Mouse (Mus musculus) CH12.LX (cell line): ENCODE data around the gene Six3. TPM values are rescaled to one million over a fixed set of nuclear protein-coding genes. Genes with fewer than 3 reads are reported as not detected.

ENCODE experiments used
- DNase-seq: peaks from one replicate; pipeline ENCODE4 v3.0.0-alpha.2; 2013; ENCODE audit errors: extremely low read depth
- H3K27ac ChIP-seq: 2 replicates; pipeline ENCODE4 v1.5.1; 2012; ENCODE audit warnings: low read depth, mild to moderate bottlenecking, control low read depth, moderate library complexity; ENCODE audit not compliant: insufficient read depth
- H3K27me3 ChIP-seq: replicated peaks from 2 replicates; pipeline ENCODE3; 2012; ENCODE audit warnings: inconsistent platforms
- H3K36me3 ChIP-seq, 2 experiments: replicated peaks in 1 of 2; 2 replicates each; pipeline versions ENCODE3 to v1.6.1; 2012; ENCODE audit warnings: inconsistent platforms in 1 of 2, low read length in 1 of 2, mild to moderate bottlenecking in 1 of 2, mixed read lengths in 1 of 2, moderate library complexity in 1 of 2; ENCODE audit not compliant: control insufficient read depth in 1 of 2, insufficient read depth in 1 of 2
- H3K4me1 ChIP-seq, 2 experiments: 2 replicates each; pipeline ENCODE4 v1.6.1; 2012; ENCODE audit warnings: inconsistent platforms in 1 of 2, moderate library complexity in 1 of 2; ENCODE audit not compliant: insufficient read depth in 2 of 2, control insufficient read depth in 1 of 2
- H3K4me2 ChIP-seq: 2 replicates; pipeline ENCODE4 v1.6.1; 2012; ENCODE audit warnings: low read depth, mild to moderate bottlenecking, control low read depth; ENCODE audit not compliant: poor library complexity, insufficient read depth, severe bottlenecking
- H3K4me3 ChIP-seq, 3 experiments: fragments of 150-350 bp in 1 of 3; sonication (generic) in 1 of 3; replicated peaks in 1 of 3; 2 replicates each; pipeline versions ENCODE3 to v1.5.1; 2011 to 2012; ENCODE audit warnings: low read depth in 2 of 3, low read length in 2 of 3, mild to moderate bottlenecking in 2 of 3, moderate library complexity in 2 of 3, control low read depth in 1 of 3, improper control_type of control experiment in 1 of 3, inconsistent platforms in 1 of 3, mixed read lengths in 1 of 3; ENCODE audit not compliant: poor library complexity in 1 of 3
- H3K79me2 ChIP-seq: replicated peaks from 2 replicates; pipeline ENCODE4 v1.6.1; 2012; ENCODE audit warnings: mild to moderate bottlenecking, moderate library complexity; ENCODE audit not compliant: control insufficient read depth, poor library complexity, insufficient read depth, severe bottlenecking; ENCODE audit errors: extremely low read depth
- H3K9ac ChIP-seq: 2 replicates; pipeline ENCODE4 v1.6.1; 2012; ENCODE audit warnings: low read depth, mild to moderate bottlenecking, control low read depth, moderate library complexity; ENCODE audit not compliant: insufficient read depth
- H3K9me3 ChIP-seq: replicated peaks from 2 replicates; pipeline ENCODE3; 2012; ENCODE audit warnings: low read length, inconsistent platforms, mixed read lengths
- BHLHE40 ChIP-seq: IDR thresholded peaks from 2 replicates; pipeline ENCODE4 v1.6.1; 2011; ENCODE audit warnings: mild to moderate bottlenecking, low read depth, low read length, improper control_type of control experiment
- CTCF ChIP-seq, 2 experiments: IDR thresholded peaks in 1 of 2; conservative IDR thresholded peaks in 1 of 2; 2 replicates each; pipeline ENCODE4 v1.5.1; 2011 to 2012; ENCODE audit warnings: low read depth in 2 of 2, low read length in 2 of 2, improper control_type of control experiment in 1 of 2, inconsistent platforms in 1 of 2, mild to moderate bottlenecking in 1 of 2, moderate library complexity in 1 of 2
- HCFC1 ChIP-seq: IDR thresholded peaks from 2 replicates; pipeline ENCODE4 v1.6.1; 2012; ENCODE audit warnings: low read depth, mild to moderate bottlenecking, inconsistent platforms, low read length, improper control_type of control experiment
- IRF4 ChIP-seq: IDR thresholded peaks from 2 replicates; pipeline ENCODE4 v1.6.1; 2014; ENCODE audit warnings: low read depth, mild to moderate bottlenecking, inconsistent platforms, low read length, improper control_type of control experiment
- JUND ChIP-seq: conservative IDR thresholded peaks from 2 replicates; pipeline ENCODE4 v1.6.1; 2011; ENCODE audit warnings: low read depth, low read length, improper control_type of control experiment
- KAT2A ChIP-seq: IDR thresholded peaks from 2 replicates; pipeline ENCODE4 v1.6.1; 2012; ENCODE audit warnings: low read length, improper control_type of control experiment, inconsistent platforms; ENCODE audit not compliant: insufficient replicate concordance
- MAFK ChIP-seq: IDR thresholded peaks from 2 replicates; pipeline ENCODE4 v1.6.1; 2011; ENCODE audit warnings: low read length, improper control_type of control experiment; ENCODE audit not compliant: insufficient replicate concordance
- MAX ChIP-seq: IDR thresholded peaks from 2 replicates; pipeline ENCODE4 v1.6.1; 2011; ENCODE audit warnings: low read length, improper control_type of control experiment
- MAZ ChIP-seq: IDR thresholded peaks from 2 replicates; pipeline ENCODE4 v1.6.1; 2012; ENCODE audit warnings: low read depth, mild to moderate bottlenecking, inconsistent platforms, low read length, improper control_type of control experiment, moderate library complexity
- MXI1 ChIP-seq: IDR thresholded peaks from 2 replicates; pipeline ENCODE4 v1.6.1; 2011; ENCODE audit warnings: mild to moderate bottlenecking, low read depth, low read length, improper control_type of control experiment
- NELFE ChIP-seq: IDR thresholded peaks from 2 replicates; pipeline ENCODE4 v1.6.1; 2011; ENCODE audit warnings: low read depth, low read length, improper control_type of control experiment
- PAX5 ChIP-seq: IDR thresholded peaks from 2 replicates; pipeline ENCODE4 v1.6.1; 2012; ENCODE audit warnings: low read length, inconsistent platforms, mixed read lengths
- POLR2A ChIP-seq: IDR thresholded peaks from 2 replicates; pipeline ENCODE4 v1.6.1; 2011; ENCODE audit warnings: low read depth, mild to moderate bottlenecking, improper control_type of control experiment, low read length
- SMC3 ChIP-seq: IDR thresholded peaks from 2 replicates; pipeline ENCODE4 v1.6.1; 2011; ENCODE audit warnings: low read depth, low read length, improper control_type of control experiment
- UBTF ChIP-seq: IDR thresholded peaks from 2 replicates; pipeline ENCODE4 v1.6.1; 2012; ENCODE audit warnings: low read depth, mild to moderate bottlenecking, inconsistent platforms, low read length, improper control_type of control experiment, moderate library complexity
- ZKSCAN1 ChIP-seq: IDR thresholded peaks from 2 replicates; pipeline ENCODE4 v1.6.1; 2012; ENCODE audit warnings: low read depth, inconsistent platforms, low read length, improper control_type of control experiment, borderline replicate concordance
- ZMIZ1 ChIP-seq: IDR thresholded peaks from 2 replicates; pipeline ENCODE4 v1.6.1; 2012; ENCODE audit warnings: low read depth, mild to moderate bottlenecking, inconsistent platforms, low read length, improper control_type of control experiment
- ZNF384 ChIP-seq: IDR thresholded peaks from 2 replicates; pipeline ENCODE4 v1.6.1; 2012; ENCODE audit warnings: low read depth, low read length, improper control_type of control experiment, inconsistent platforms
- dilution Hi-C: fragments of 300-500 bp; cut with MboI; formaldehyde crosslinking; loops from 2 replicates; pipeline ENCODE4 v1.14.3; 2020; ENCODE audit warnings: low sequenced_read_pairs; ENCODE audit not compliant: extremely low pct_unique_long_range_greater_than_20kb, extremely low pct_ligation_motif_present
- in situ Hi-C: fragments of 300-500 bp; cut with MboI; formaldehyde crosslinking; loops from 3 replicates; pipeline ENCODE4 v1.14.3; 2019; ENCODE audit warnings: low sequenced_read_pairs, low pct_ligation_motif_present, low pct_unique_long_range_greater_than_20kb, mixed read lengths
- polyA plus RNA-seq: library from polyadenylated mRNA; unstranded; fragments of >175 nt; gene quantifications from 2 replicates; pipeline ENCODE4 v1.2.1, GENCODE M21; 2012; ENCODE audit warnings: low read depth; ENCODE audit not compliant: insufficient read length
- total RNA-seq, 2 experiments: library from RNA; depleted of rRNA; stranded (reverse); fragments of 300-350 nt in 1 of 2; fragments of >200 nt in 1 of 2; gene quantifications; 2 replicates each; pipeline ENCODE4 v1.2.3; 2012 to 2014

Gene Six3
- total and polyA plus RNA-seq, 3 experiments, result not detected

DNA sequence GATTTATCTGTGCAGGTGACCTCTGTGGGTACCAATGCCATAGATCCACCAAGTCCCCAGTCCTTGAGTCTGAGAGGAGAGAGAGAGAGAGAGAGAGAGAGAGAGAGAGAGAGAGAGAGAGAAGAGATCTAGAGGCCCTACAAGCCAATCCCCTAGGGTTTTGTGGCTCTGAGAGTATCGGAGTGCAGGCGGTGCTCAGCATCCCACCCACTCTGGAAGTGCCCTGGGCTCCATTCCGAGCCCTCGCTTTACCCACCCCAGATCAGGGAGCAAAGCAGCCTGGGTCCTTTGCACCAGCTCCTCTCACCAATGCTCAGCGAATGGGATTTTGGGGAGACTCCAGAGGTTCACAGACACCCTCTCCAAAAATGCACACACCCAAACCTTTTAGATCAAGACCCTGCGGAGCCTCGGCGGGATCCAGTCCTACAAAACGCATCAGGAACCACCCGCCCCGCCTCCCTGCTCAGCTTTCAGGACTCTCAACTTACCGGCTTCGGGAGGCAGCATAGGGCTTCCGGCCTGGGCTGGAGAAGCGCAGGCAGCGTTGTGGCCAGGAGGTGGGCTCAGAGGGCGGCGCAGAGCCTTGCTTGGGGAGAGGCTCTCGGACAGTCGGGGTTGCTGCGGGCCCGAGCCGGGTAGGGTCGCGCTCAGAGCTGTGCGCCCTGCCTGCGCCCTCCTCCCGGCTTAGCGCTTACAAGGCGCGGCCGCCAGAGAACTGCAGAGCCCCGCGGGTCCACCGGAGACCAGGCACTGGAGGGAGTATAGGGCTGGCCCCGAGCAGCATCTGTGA is 4.4 kb downstream of the Six3 start:
- H3K79me2 ChIP-seq, result no peaks in the 10 kb centered on the region
- dilution Hi-C loops, result no loop called here
- no peak overlapping the region for H3K9ac ChIP-seq
- no peaks in the 10 kb centered on the region for H3K36me3 ChIP-seq
- DNase-seq, result no peak
- no peak overlapping the region for H3K4me3 ChIP-seq
- no peak for TF ChIP-seq NELFE
- no peak for TF ChIP-seq UBTF
- TF ChIP-seq POLR2A, result no peak
- no peak for TF ChIP-seq MAX
- no peak for TF ChIP-seq IRF4
- no peak for TF ChIP-seq MAZ
- no peak for TF ChIP-seq CTCF (conservative IDR thresholded peaks at IDR 0.05 in 1 of 2, IDR thresholded peaks at IDR 0.05 in 1 of 2; ENCODE audit: low read depth in 2 of 2, low read length in 2 of 2)
- no peak for TF ChIP-seq MAFK
- no peak for TF ChIP-seq ZKSCAN1
- TF ChIP-seq ZNF384, result no peak
- TF ChIP-seq JUND, result no peak
- no peak for TF ChIP-seq HCFC1
- TF ChIP-seq, all 38 proteins: peak for 0
- peaks cover 2% of the 10 kb centered on the region for H3K27me3 ChIP-seq
- no peak overlapping the region for H3K27ac ChIP-seq
- in situ Hi-C loops, result no loop called here
- no peaks in the 10 kb centered on the region for H3K4me1 ChIP-seq
- no peak overlapping the region for H3K4me2 ChIP-seq
- peaks cover 7% of the 10 kb centered on the region for H3K9me3 ChIP-seq

DNA sequence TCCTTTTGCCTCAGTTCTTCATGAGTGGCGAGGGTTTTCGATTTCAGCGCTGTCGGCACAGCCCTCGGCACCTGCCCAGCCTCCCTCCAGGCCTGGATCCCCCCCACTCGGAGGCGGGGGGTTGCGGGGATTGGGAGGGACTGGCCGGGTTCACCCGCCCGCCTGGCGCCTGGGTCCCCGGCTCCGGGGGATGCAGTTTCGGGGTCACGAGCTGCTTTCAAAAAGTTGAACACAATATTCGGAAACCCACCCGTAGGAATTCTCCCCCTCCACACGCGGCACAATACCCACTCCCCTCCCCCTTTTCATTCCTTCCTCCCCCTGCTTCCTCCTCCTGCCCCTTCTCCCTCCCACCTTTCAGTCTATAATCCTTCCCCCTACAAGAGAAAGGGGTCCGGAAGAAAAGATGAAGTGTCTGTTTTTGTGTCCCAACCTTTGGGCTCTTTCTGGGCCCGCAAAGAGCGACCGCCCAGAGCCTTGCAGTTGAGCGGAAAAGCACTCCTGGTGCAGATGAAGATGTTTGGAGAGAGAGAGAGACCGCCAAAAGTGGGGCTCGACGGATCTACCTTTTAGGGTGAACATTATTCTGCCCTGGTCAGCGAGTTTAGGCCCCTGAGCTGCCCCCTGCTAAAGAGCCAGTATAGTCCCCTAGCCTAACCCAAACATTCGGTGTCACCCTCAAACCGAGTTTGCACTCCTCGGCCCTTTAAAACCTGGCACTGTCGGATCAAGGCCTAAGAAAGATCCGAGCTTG is 5.1 kb downstream of the Six3 start:
- Histone ChIP-seq H3K27me3 (peaks cover 2% of the 10 kb centered on the region), H3K4me2 (no peak overlapping the region), H3K27ac (no peak overlapping the region), H3K9ac (no peak overlapping the region), H3K36me3 (no peaks in the 10 kb centered on the region), H3K4me1 (no peaks in the 10 kb centered on the region), H3K79me2 (no peaks in the 10 kb centered on the region), H3K9me3 (peaks cover 7% of the 10 kb centered on the region), H3K4me3 (no peak overlapping the region)
- TF ChIP-seq ZMIZ1 (no peak), PAX5 (no peak), SMC3 (no peak), CTCF (conservative IDR thresholded peaks at IDR 0.05 in 1 of 2, IDR thresholded peaks at IDR 0.05 in 1 of 2; ENCODE audit: low read depth in 2 of 2, low read length in 2 of 2) (no peak), ZKSCAN1 (no peak), MXI1 (no peak), KAT2A (no peak), JUND (no peak), BHLHE40 (no peak)
- DNase-seq, result no peak
- in situ Hi-C loops, result no loop called here
- dilution Hi-C loops, result no loop called here
